Mouse (Mus musculus): Measurements from ENCODE around the gene Myl9. TPM values are rescaled to one million over a fixed set of nuclear protein-coding genes. Genes with fewer than 3 reads are reported as not detected.

The Myl9 gene
- polyA plus RNA-seq, 1 experiment from 2014 or later, result 310 TPM

- H3K9me3 ChIP-seq (ENCODE audit: control insufficient read depth, low read length), result no peaks in the 10 kb centered on the region
- DNase-seq (ENCODE audit: low spot score) (no peak), ATAC-seq (ENCODE audit: low read depth) (peak; percentile 14; the same call in 1 of the 2 replicates)
- H3K4me1 ChIP-seq (ENCODE audit: control insufficient read depth, insufficient read depth, low read length), result peaks cover 10% of the 10 kb centered on the region; the same call in 1 of the 2 replicates
- no peak overlapping the region for H3K27ac ChIP-seq (replicated peaks; ENCODE audit: low read depth, low read length)
- 0 out of 2 replicates have a peak, but pooled peaks cover 3% of the 10 kb centered on the region for H3K36me3 ChIP-seq (ENCODE audit: control insufficient read depth, insufficient read depth, low read length)
- H3K9ac ChIP-seq (ENCODE audit: low read depth, low read length), result no peak overlapping the region
- 50% methylated on average over 7 of the region's 7 CpGs for WGBS
- H3K4me3 ChIP-seq (ENCODE audit: low read depth, low read length), result no peak overlapping the region
- no peaks in the 10 kb centered on the region for H3K27me3 ChIP-seq (replicated peaks; ENCODE audit: control insufficient read depth, insufficient read depth, low read length)
- H3K4me2 ChIP-seq (ENCODE audit: low read depth, low read length), result no peak overlapping the region
Measured at GRCm38 (mm10) chr2:156736846-156737245, 38.4 kb upstream of the Myl9 start.

GRCm38 (mm10) chr2:156737976-156738375, 37.2 kb upstream of the Myl9 start:
- no peak for DNase-seq (ENCODE audit: low spot score)
- ATAC-seq (ENCODE audit: low read depth), result no peak
- H3K27ac ChIP-seq (replicated peaks; ENCODE audit: low read depth, low read length), result no peak overlapping the region
- no peaks in the 10 kb centered on the region for H3K9me3 ChIP-seq (ENCODE audit: control insufficient read depth, low read length)
- WGBS, result 75% methylated on average over 7 of the region's 7 CpGs
- no peaks in the 10 kb centered on the region for H3K27me3 ChIP-seq (replicated peaks; ENCODE audit: control insufficient read depth, insufficient read depth, low read length)
- H3K4me1 ChIP-seq (ENCODE audit: control insufficient read depth, insufficient read depth, low read length), result 0 out of 2 replicates have a peak, but pooled peaks cover 8% of the 10 kb centered on the region
- 0 out of 2 replicates have a peak, but pooled peaks cover 3% of the 10 kb centered on the region for H3K36me3 ChIP-seq (ENCODE audit: control insufficient read depth, insufficient read depth, low read length)
- no peak overlapping the region for H3K4me3 ChIP-seq (ENCODE audit: low read depth, low read length)
- no peak overlapping the region for H3K4me2 ChIP-seq (ENCODE audit: low read depth, low read length)
- H3K9ac ChIP-seq (ENCODE audit: low read depth, low read length), result no peak overlapping the region

- Histone ChIP-seq H3K4me2 (ENCODE audit: low read depth, low read length) (no peak overlapping the region), H3K4me3 (ENCODE audit: low read depth, low read length) (no peak overlapping the region), H3K27ac (replicated peaks; ENCODE audit: low read depth, low read length) (no peak overlapping the region), H3K9me3 (ENCODE audit: control insufficient read depth, low read length) (no peaks in the 10 kb centered on the region), H3K27me3 (replicated peaks; ENCODE audit: control insufficient read depth, insufficient read depth, low read length) (no peaks in the 10 kb centered on the region), H3K36me3 (ENCODE audit: control insufficient read depth, insufficient read depth, low read length) (peaks cover 11% of the 10 kb centered on the region; the same call in 1 of the 2 replicates), H3K9ac (ENCODE audit: low read depth, low read length) (no peak overlapping the region; the same call in 1 of the 2 replicates), H3K4me1 (ENCODE audit: control insufficient read depth, insufficient read depth, low read length) (0 out of 2 replicates have a peak, but pooled peaks cover 2% of the 10 kb centered on the region)
- ATAC-seq (ENCODE audit: low read depth) (no peak), DNase-seq (ENCODE audit: low spot score) (no peak)
- WGBS, result 78% methylated on average over 9 of the region's 9 CpGs
Measured at GRCm38 (mm10) chr2:156741265-156741664, 34.0 kb upstream of the Myl9 start.

- Histone ChIP-seq H3K27me3 (replicated peaks; ENCODE audit: control insufficient read depth, insufficient read depth, low read length) (no peaks in the 10 kb centered on the region), H3K27ac (replicated peaks; ENCODE audit: low read depth, low read length) (no peak overlapping the region), H3K9me3 (ENCODE audit: control insufficient read depth, low read length) (no peaks in the 10 kb centered on the region), H3K9ac (ENCODE audit: low read depth, low read length) (no peak overlapping the region), H3K4me3 (ENCODE audit: low read depth, low read length) (no peak overlapping the region), H3K4me2 (ENCODE audit: low read depth, low read length) (no peak overlapping the region), H3K36me3 (ENCODE audit: control insufficient read depth, insufficient read depth, low read length) (peaks cover 16% of the 10 kb centered on the region), H3K4me1 (ENCODE audit: control insufficient read depth, insufficient read depth, low read length) (0 out of 2 replicates have a peak, but pooled peaks cover 2% of the 10 kb centered on the region)
- DNase-seq (ENCODE audit: low spot score) (no peak), ATAC-seq (ENCODE audit: low read depth) (no peak)
- WGBS, result 58% methylated on average over 4 of the region's 4 CpGs
Measured at GRCm38 (mm10) chr2:156741998-156742397, 33.2 kb upstream of the Myl9 start.

GRCm38 (mm10) chr2:156743248-156743647, 32.0 kb upstream of the Myl9 start:
- no peak overlapping the region for H3K27ac ChIP-seq (replicated peaks; ENCODE audit: low read depth, low read length)
- H3K9ac ChIP-seq (ENCODE audit: low read depth, low read length), result no peak overlapping the region
- no peak for DNase-seq (ENCODE audit: low spot score)
- H3K27me3 ChIP-seq (replicated peaks; ENCODE audit: control insufficient read depth, insufficient read depth, low read length), result no peaks in the 10 kb centered on the region
- H3K36me3 ChIP-seq (ENCODE audit: control insufficient read depth, insufficient read depth, low read length), result peaks cover 28% of the 10 kb centered on the region
- WGBS, result 48% methylated on average over 3 of the region's 3 CpGs
- no peak overlapping the region for H3K4me2 ChIP-seq (ENCODE audit: low read depth, low read length)
- H3K4me1 ChIP-seq (ENCODE audit: control insufficient read depth, insufficient read depth, low read length), result 0 out of 2 replicates have a peak, but pooled peaks cover 2% of the 10 kb centered on the region
- no peaks in the 10 kb centered on the region for H3K9me3 ChIP-seq (ENCODE audit: control insufficient read depth, low read length)
- no peak for ATAC-seq (ENCODE audit: low read depth)
- H3K4me3 ChIP-seq (ENCODE audit: low read depth, low read length), result no peak overlapping the region

GRCm38 (mm10) chr2:156744414-156744813, 30.8 kb upstream of the Myl9 start:
- DNase-seq (ENCODE audit: low spot score) (no peak), ATAC-seq (ENCODE audit: low read depth) (no peak)
- Histone ChIP-seq H3K9me3 (ENCODE audit: control insufficient read depth, low read length) (no peaks in the 10 kb centered on the region), H3K4me3 (ENCODE audit: low read depth, low read length) (no peak overlapping the region), H3K4me2 (ENCODE audit: low read depth, low read length) (no peak overlapping the region), H3K4me1 (ENCODE audit: control insufficient read depth, insufficient read depth, low read length) (0 out of 2 replicates have a peak, but pooled peaks cover 2% of the 10 kb centered on the region), H3K27ac (replicated peaks; ENCODE audit: low read depth, low read length) (no peak overlapping the region), H3K36me3 (ENCODE audit: control insufficient read depth, insufficient read depth, low read length) (peaks cover 39% of the 10 kb centered on the region), H3K27me3 (replicated peaks; ENCODE audit: control insufficient read depth, insufficient read depth, low read length) (no peaks in the 10 kb centered on the region), H3K9ac (ENCODE audit: low read depth, low read length) (no peak overlapping the region)
- 68% methylated on average over 5 of the region's 5 CpGs for WGBS

GRCm38 (mm10) chr2:156747315-156747714, 27.9 kb upstream of the Myl9 start:
- Histone ChIP-seq H3K27ac (replicated peaks; ENCODE audit: low read depth, low read length) (no peak overlapping the region), H3K4me1 (ENCODE audit: control insufficient read depth, insufficient read depth, low read length) (no peaks in the 10 kb centered on the region), H3K27me3 (replicated peaks; ENCODE audit: control insufficient read depth, insufficient read depth, low read length) (no peaks in the 10 kb centered on the region), H3K4me2 (ENCODE audit: low read depth, low read length) (no peak overlapping the region), H3K4me3 (ENCODE audit: low read depth, low read length) (no peak overlapping the region), H3K9me3 (ENCODE audit: control insufficient read depth, low read length) (no peaks in the 10 kb centered on the region), H3K9ac (ENCODE audit: low read depth, low read length) (no peak overlapping the region), H3K36me3 (ENCODE audit: control insufficient read depth, insufficient read depth, low read length) (peaks cover 63% of the 10 kb centered on the region)
- ATAC-seq (ENCODE audit: low read depth) (no peak), DNase-seq (ENCODE audit: low spot score) (no peak)
- 86% methylated on average over 3 of the region's 3 CpGs for WGBS

- Histone ChIP-seq H3K9me3 (ENCODE audit: control insufficient read depth, low read length) (no peaks in the 10 kb centered on the region), H3K27me3 (replicated peaks; ENCODE audit: control insufficient read depth, insufficient read depth, low read length) (no peaks in the 10 kb centered on the region), H3K4me1 (ENCODE audit: control insufficient read depth, insufficient read depth, low read length) (no peaks in the 10 kb centered on the region), H3K9ac (ENCODE audit: low read depth, low read length) (no peak overlapping the region), H3K4me3 (ENCODE audit: low read depth, low read length) (no peak overlapping the region), H3K4me2 (ENCODE audit: low read depth, low read length) (no peak overlapping the region), H3K27ac (replicated peaks; ENCODE audit: low read depth, low read length) (no peak overlapping the region), H3K36me3 (ENCODE audit: control insufficient read depth, insufficient read depth, low read length) (peaks cover 85% of the 10 kb centered on the region)
- 94% methylated on average over 8 of the region's 8 CpGs for WGBS
- ATAC-seq (ENCODE audit: low read depth) (no peak), DNase-seq (ENCODE audit: low spot score) (no peak)
Measured at GRCm38 (mm10) chr2:156749687-156750086, 25.5 kb upstream of the Myl9 start.

GRCm38 (mm10) chr2:156756937-156757336, 18.3 kb upstream of the Myl9 start:
- Histone ChIP-seq H3K9ac (ENCODE audit: low read depth, low read length) (no peak overlapping the region), H3K36me3 (ENCODE audit: control insufficient read depth, insufficient read depth, low read length) (peaks cover 96% of the 10 kb centered on the region), H3K27ac (replicated peaks; ENCODE audit: low read depth, low read length) (no peak overlapping the region), H3K9me3 (ENCODE audit: control insufficient read depth, low read length) (0 out of 2 replicates have a peak, but pooled peaks cover 8% of the 10 kb centered on the region), H3K27me3 (replicated peaks; ENCODE audit: control insufficient read depth, insufficient read depth, low read length) (no peaks in the 10 kb centered on the region), H3K4me3 (ENCODE audit: low read depth, low read length) (no peak overlapping the region), H3K4me2 (ENCODE audit: low read depth, low read length) (no peak overlapping the region), H3K4me1 (ENCODE audit: control insufficient read depth, insufficient read depth, low read length) (no peaks in the 10 kb centered on the region)
- DNase-seq (ENCODE audit: low spot score), result no peak
- 94% methylated on average over 9 of the region's 9 CpGs for WGBS
- no peak for ATAC-seq (ENCODE audit: low read depth)
